Mouse (Mus musculus) monocyte, adult 59 days (primary cell): ENCODE results near the gene Ppp1r35. TPM values are rescaled to one million over a fixed set of nuclear protein-coding genes. Genes with fewer than 3 reads are reported as not detected.

ENCODE experiments used
- total RNA-seq, 2 experiments: library from RNA; stranded (reverse); gene quantifications; one replicate each; pipeline ENCODE4 v1.2.4; 2023

Gene Ppp1r35
- 10 to 100 TPM; 19.3 to 22.4 TPM for total RNA-seq

GRCm38 (mm10) chr5:137778635-137779034 is at the start of gene Ppp1r35:
Ppp1r35 (plus strand) TSS chr5:137778849.

GRCm38 (mm10) chr5:137741023-137741931 is 37.4 kb upstream of the Ppp1r35 start, which contains the start of gene Nyap1:
Nyap1 (minus strand) TSS chr5:137741607.

GRCm38 (mm10) chr5:137745214-137746171 is 33.2 kb upstream of the Ppp1r35 start, which contains the start of gene Tsc22d4:
Tsc22d4 (plus strand) TSS chr5:137745730.

GRCm38 (mm10) chr5:137787151-137787928 is 8.7 kb downstream of the Ppp1r35 start, which contains the start of the genes Mepce and Zcwpw1:
Mepce (minus strand) TSS chr5:137787655.
Zcwpw1 (plus strand) TSS chr5:137787798.

Other genes starting within 250 kb of the Ppp1r35 start
- not detected for gene Epo, start 245.6 kb upstream of the Ppp1r35 start, total RNA-seq
- 1,000 to 10,000 TPM; 1,007 to 1,026 TPM for gene Gnb2, start 245.3 kb upstream of the Ppp1r35 start, total RNA-seq
- not detected for gene Actl6b, start 225.3 kb upstream of the Ppp1r35 start, total RNA-seq
- not detected for gene Tfr2, start 209.0 kb upstream of the Ppp1r35 start, total RNA-seq
- 10 to 100 TPM; 44.1 to 47.4 TPM for gene Mospd3, start 177.8 kb upstream of the Ppp1r35 start, total RNA-seq
- gene Pcolce, start 165.1 kb upstream of the Ppp1r35 start, total RNA-seq, result 1 to 10 TPM in 1 of 2 experiments, under 1 TPM in 1; 0.70 to 1.3 TPM
- not detected for gene Fbxo24, start 149.8 kb upstream of the Ppp1r35 start, total RNA-seq
- 100 to 1,000 TPM; 230 to 264 TPM for gene Lrch4, start 149.7 kb upstream of the Ppp1r35 start, total RNA-seq
- 10 to 100 TPM; 46.8 to 54.6 TPM for gene Gm20605, start 149.7 kb upstream of the Ppp1r35 start, total RNA-seq
- gene Sap25, start 137.5 kb upstream of the Ppp1r35 start, total RNA-seq, result 10 to 100 TPM; 82.6 to 84.7 TPM
- not detected for gene Irs3, start 133.1 kb upstream of the Ppp1r35 start, total RNA-seq
- 10 to 100 TPM; 19.8 to 21.9 TPM for gene Agfg2, start 94.1 kb upstream of the Ppp1r35 start, total RNA-seq
- gene Nyap1, start 37.2 kb upstream of the Ppp1r35 start, total RNA-seq, result 1 to 10 TPM in 1 of 2 experiments, under 1 TPM in 1; 0.94 to 1.2 TPM
- gene Tsc22d4, start 33.1 kb upstream of the Ppp1r35 start, total RNA-seq, result 100 to 1,000 TPM; 192 to 213 TPM
- 10 to 100 TPM; 45.3 to 50.6 TPM for gene Mepce, start 8.8 kb downstream of the Ppp1r35 start, total RNA-seq
- gene Zcwpw1, start 8.9 kb downstream of the Ppp1r35 start, total RNA-seq, result 1 to 10 TPM; 3.7 to 5.0 TPM
- gene Pilra, start 57.4 kb downstream of the Ppp1r35 start, total RNA-seq, result 100 to 1,000 TPM; 435 to 464 TPM
- gene Pilrb1, start 79.3 kb downstream of the Ppp1r35 start, total RNA-seq, result 100 to 1,000 TPM; 320 to 398 TPM
- gene Pilrb2, start 93.0 kb downstream of the Ppp1r35 start, total RNA-seq, result 100 to 1,000 TPM; 304 to 357 TPM
- gene Cyp3a13, start 142.8 kb downstream of the Ppp1r35 start, total RNA-seq, result not detected
- not detected for gene Gjc3, start 184.2 kb downstream of the Ppp1r35 start, total RNA-seq
- not detected for gene Azgp1, start 202.7 kb downstream of the Ppp1r35 start, total RNA-seq
- not detected for gene Smok3a, start 242.4 kb downstream of the Ppp1r35 start, total RNA-seq
- not detected for gene Smok3b, start 242.6 kb downstream of the Ppp1r35 start, total RNA-seq